Mouse (Mus musculus) heart, adult 2 months (tissue): ENCODE measurements around the gene Prkag2.

Experiments used
- CTCF ChIP-seq: fragments of 200-600 bp; IDR thresholded peaks from 2 replicates; pipeline ENCODE4 v1.8.1; 2022; ENCODE audit warnings: antibody characterized with exemption, mild to moderate bottlenecking, moderate library complexity
- EP300 ChIP-seq: fragments of 200-500 bp; IDR thresholded peaks from 2 replicates; pipeline ENCODE4 v1.6.1; 2011; ENCODE audit warnings: low read depth, low read length, control low read depth; ENCODE audit not compliant: insufficient read depth
- POLR2A ChIP-seq: fragments of 200-500 bp; IDR thresholded peaks from 2 replicates; pipeline ENCODE4 v1.6.1; 2011; ENCODE audit warnings: mild to moderate bottlenecking, low read depth, low read length, control low read depth; ENCODE audit not compliant: insufficient read depth

- no peak for TF ChIP-seq CTCF
- TF ChIP-seq POLR2A, result no peak
- no peak for TF ChIP-seq EP300
Measured at GRCm38 (mm10) chr5:24952212-24952611, 148.2 kb downstream of the Prkag2 start.
